Mouse (Mus musculus) lung, adult 2 months (tissue): ENCODE measurements around the gene Eif4g1. TPM values are rescaled to one million over a fixed set of nuclear protein-coding genes. Genes with fewer than 3 reads are reported as not detected.
A peak's percentile ranks its signal among the peaks of the same experiment; 100 is the strongest.

Experiments used
- DNase-seq: peaks from one replicate; pipeline ENCODE4 v3.0.0; 2022
- H3K4me1 ChIP-seq: fragments of 200-500 bp; 2 replicates; pipeline ENCODE4 v1.6.1; 2011; ENCODE audit warnings: low read length; ENCODE audit not compliant: control insufficient read depth, insufficient read depth
- H3K4me3 ChIP-seq: fragments of 200-500 bp; replicated peaks from 2 replicates; pipeline ENCODE3; 2011; ENCODE audit warnings: low read depth, mild to moderate bottlenecking, control low read depth, low read length; ENCODE audit errors: extremely low read depth
- CTCF ChIP-seq: fragments of 200-500 bp; IDR thresholded peaks from 2 replicates; pipeline ENCODE4 v1.5.1; 2011; ENCODE audit warnings: mild to moderate bottlenecking, low read length, control low read depth; ENCODE audit not compliant: insufficient read depth
- POLR2A ChIP-seq: fragments of 200-500 bp; IDR thresholded peaks from 2 replicates; pipeline ENCODE4 v1.6.1; 2011; ENCODE audit warnings: low read depth, mild to moderate bottlenecking, control low read depth, low read length, borderline replicate concordance; ENCODE audit errors: extremely low read depth
- WGBS: fragments of 180-500 bp; shearing (Covaris S2); methylation state at CpG from one replicate; pipeline ENCODE4 v1.1.7; 2018; 5-methylcytosine and 5-hydroxymethylcytosine counted together
- polyA plus RNA-seq: library from polyadenylated mRNA; depleted of rRNA; stranded (reverse); fragments of >200 nt; gene quantifications from 2 replicates; pipeline ENCODE4 v1.2.3, GENCODE M21; 2012

Eif4g1 gene
- polyA plus RNA-seq, 1 experiment, result 341 TPM

DNA sequence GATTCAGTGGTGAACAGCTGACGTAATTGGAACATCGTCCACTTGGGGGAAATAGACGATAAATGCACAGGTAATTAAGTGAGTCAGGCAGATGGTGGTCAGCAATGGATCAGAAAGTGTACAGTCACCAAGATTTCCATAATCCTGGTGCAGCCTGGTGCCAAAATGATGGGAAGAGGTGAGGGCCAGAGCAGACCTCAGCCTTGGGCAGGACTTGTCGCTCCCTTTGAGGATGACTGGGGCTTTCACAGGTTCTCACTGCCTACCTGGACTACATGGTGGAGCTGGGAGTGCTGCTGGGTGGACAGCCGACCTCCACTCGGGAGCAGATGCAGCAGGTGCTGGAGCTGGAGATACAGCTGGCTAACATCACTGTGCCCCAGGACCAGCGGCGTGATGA, 30.7 kb upstream of the Eif4g1 start:
- no peak for DNase-seq
- 66% methylated on average over 8 of the region's 8 CpGs for WGBS
- 0 out of 2 replicates have a peak, but pooled peaks cover 2% of the 10 kb centered on the region for H3K4me1 ChIP-seq
- no peak overlapping the region for H3K4me3 ChIP-seq
- no peak for TF ChIP-seq POLR2A
- no peak for TF ChIP-seq CTCF

DNA sequence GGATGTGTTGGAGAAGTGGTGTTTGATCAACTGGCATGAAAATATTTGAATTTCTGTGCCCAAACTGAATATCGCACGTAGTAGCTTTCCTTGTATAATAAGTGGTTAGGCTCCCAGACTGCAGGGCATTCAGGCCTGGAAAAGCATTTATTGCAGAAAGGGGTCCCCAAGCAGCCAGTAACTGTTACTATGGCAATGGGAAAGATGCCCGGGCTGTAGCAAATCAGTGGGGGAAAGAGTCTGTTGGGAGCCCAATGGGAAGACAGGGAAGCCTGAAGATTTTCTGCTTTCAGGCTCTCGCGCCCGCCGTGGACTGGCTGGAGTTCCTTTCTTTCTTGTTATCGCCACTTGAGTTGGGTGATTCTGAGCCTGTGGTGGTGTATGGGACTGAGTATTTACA, 29.7 kb upstream of the Eif4g1 start:
- WGBS, result 76% methylated on average over 8 of the region's 8 CpGs
- DNase-seq, result no peak
- TF ChIP-seq CTCF (no peak), POLR2A (no peak)
- no peak overlapping the region for H3K4me3 ChIP-seq
- H3K4me1 ChIP-seq, result 0 out of 2 replicates have a peak, but pooled peaks cover 2% of the 10 kb centered on the region

DNA sequence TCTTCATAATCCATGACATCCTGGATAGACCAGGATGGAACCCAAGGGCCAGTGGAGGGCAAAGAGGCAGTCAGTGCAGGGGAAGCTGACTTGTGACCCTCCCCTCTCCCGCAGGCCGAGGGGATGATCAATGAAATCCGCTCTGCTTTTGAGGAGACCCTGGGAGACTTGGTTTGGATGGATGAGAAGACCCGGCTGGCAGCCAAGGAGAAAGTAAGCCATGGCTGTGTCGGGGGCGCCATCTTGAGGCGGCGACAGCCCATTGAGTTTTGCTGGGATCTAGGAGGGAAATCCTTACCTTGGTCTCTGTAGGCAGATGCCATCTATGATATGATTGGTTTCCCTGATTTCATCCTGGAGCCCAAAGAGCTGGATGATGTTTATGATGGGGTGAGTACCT, 26.0 kb upstream of the Eif4g1 start:
- H3K4me3 ChIP-seq, result no peak overlapping the region
- TF ChIP-seq POLR2A, result no peak
- TF ChIP-seq CTCF, result peak; percentile 72
- WGBS, result 3% methylated on average over 8 of the region's 8 CpGs
- H3K4me1 ChIP-seq, result 0 out of 2 replicates have a peak, but pooled peaks cover 2% of the 10 kb centered on the region
- DNase-seq, result peak; percentile 71

DNA sequence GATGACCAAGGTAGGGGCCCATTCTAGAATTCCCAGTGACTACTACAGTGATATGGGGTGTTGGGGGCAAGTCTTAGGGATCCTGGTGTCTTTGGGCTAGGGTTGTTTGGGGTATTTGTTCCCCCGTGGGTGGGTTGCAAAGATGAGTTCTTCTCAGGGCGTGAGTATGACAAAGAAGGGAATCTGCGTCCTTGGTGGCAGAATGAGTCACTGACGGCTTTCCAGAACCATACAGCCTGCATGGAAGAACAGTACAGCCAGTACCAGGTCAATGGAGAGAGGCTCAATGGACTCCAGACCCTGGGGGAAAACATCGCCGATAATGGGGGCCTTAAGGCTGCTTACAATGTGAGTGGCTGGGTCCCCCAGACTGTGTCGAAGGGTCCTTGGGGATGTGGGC, 24.2 kb upstream of the Eif4g1 start:
- WGBS, result 75% methylated on average over 7 of the region's 7 CpGs
- H3K4me3 ChIP-seq, result no peak overlapping the region
- no peak for DNase-seq
- H3K4me1 ChIP-seq, result 0 out of 2 replicates have a peak, but pooled peaks cover 2% of the 10 kb centered on the region
- TF ChIP-seq POLR2A (no peak), CTCF (no peak)

DNA sequence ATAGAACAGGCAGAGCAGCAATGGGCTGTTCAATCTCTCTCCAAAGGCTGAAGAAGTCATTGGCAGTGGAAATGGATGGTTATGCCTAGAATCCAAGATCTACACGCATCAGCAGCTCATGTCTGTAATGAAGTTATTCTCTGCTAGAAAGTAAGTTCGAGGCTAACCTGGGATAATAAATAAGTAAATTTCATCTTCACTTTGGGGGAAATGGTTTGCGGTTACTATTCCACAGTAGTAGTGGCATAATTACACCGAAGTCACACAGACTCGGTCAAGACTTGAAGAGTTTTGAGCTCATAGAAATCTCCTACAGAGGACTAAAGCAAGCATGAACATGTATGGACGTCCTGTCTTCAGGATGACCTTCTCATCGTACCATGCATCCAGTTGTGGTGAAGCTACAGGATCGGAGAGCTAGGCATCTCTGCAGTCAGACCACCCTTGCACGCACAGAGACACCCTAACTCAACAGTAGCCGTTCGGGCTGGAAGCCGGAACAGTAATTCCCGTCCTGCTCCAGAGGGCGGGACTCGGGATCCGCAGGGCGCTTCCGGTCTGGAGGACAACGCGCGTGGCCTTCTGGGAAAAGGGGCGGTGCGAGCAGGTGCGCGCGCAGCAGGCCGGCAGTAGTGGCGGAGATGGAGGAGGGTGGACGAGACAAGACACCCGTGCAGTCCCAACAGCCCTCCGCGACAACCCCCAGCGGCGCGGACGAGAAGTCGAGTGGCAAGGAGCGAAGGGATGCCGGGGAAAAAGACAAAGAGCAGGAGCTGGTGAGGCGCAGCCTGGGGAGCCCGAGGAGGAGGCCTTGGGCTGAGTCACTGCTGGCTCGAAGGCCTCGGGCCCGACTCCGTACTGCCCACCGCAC, 16.8 kb upstream of the Eif4g1 start, which contains the start of gene Psmd2:
Psmd2 (plus strand) TSS at position 577 of the 871 bp plus-strand sequence.
- 2% methylated on average over 46 of the region's 46 CpGs for WGBS
- Histone ChIP-seq H3K4me1 (no peaks in the 10 kb centered on the region; the same call in none of the 2 replicates), H3K4me3 (peak within 1 kb of the TSS; percentile 98)
- peak; percentile 99 for DNase-seq
- TF ChIP-seq CTCF, result no peak
- peak; percentile 90 for TF ChIP-seq POLR2A

DNA sequence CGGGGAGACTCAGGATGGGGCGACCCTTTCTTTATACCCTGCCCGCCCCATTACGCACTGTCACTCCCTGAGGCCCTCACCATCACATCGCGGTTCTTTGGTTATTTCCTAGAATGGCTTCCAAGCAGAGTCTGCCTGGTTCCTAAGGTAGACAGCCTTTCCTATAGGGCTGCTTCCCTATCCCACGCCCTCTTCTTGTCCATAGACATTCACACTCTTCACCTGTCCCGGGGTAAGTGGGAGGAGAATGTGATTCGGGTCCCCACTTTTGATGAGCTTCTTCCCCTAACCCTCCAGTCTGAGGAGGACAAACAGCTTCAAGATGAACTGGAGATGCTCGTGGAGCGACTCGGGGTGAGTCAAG, 16.2 kb upstream of the Eif4g1 start:
- peak overlapping the region; percentile 98 for H3K4me3 ChIP-seq
- TF ChIP-seq POLR2A (no peak), CTCF (no peak)
- whole genome bisulfite sequencing, result 6% methylated on average over 12 of the region's 12 CpGs
- no peaks in the 10 kb centered on the region; the same call in none of the 2 replicates for H3K4me1 ChIP-seq
- no peak for DNase-seq

DNA sequence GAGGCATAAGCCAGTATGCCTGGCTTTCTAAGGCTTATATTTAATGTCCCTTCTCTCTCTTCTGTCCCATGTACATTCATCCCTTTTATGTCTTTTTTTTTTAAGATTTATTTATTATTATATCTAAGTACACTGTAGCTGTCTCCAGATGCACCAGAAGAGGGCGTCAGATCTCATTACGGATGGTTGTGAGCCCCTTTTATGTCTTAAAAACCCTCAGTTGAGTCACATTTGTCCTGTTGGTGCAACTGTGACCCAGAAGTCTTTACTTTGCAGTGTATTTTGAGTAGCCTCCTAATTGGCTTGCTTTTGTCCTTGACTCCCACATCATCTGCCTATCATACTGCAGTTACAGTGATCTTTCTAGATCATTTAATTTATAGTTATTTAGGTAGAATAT, 14.8 kb upstream of the Eif4g1 start:
- no peak for DNase-seq
- TF ChIP-seq POLR2A (no peak), CTCF (no peak)
- no peaks in the 10 kb centered on the region; the same call in none of the 2 replicates for H3K4me1 ChIP-seq
- H3K4me3 ChIP-seq, result no peak overlapping the region
- 43% methylated on average over 2 of the region's 2 CpGs for WGBS

DNA sequence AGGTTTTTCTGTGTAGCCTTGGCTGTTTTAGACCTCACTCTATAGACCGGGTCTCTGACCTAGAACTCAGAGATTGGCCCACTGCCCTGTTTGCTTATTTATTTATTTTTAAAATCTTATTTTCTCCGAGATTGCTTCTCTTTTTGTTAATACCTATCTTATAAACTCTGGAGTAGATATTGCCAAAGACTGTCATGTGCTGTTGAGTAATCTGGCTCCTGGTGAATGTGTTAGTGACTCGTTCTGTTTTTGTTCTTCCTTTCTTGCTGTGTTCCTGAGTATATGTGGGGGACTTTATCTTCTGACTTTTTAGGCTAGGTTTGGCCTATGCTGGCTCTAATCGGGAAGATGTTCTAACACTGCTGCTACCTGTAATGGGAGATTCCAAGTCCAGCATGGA, 10.5 kb upstream of the Eif4g1 start:
- Histone ChIP-seq H3K4me1 (no peaks in the 10 kb centered on the region), H3K4me3 (no peak overlapping the region)
- DNase-seq, result no peak
- 81% methylated on average over 4 of the region's 4 CpGs for WGBS
- TF ChIP-seq CTCF (no peak), POLR2A (no peak)

DNA sequence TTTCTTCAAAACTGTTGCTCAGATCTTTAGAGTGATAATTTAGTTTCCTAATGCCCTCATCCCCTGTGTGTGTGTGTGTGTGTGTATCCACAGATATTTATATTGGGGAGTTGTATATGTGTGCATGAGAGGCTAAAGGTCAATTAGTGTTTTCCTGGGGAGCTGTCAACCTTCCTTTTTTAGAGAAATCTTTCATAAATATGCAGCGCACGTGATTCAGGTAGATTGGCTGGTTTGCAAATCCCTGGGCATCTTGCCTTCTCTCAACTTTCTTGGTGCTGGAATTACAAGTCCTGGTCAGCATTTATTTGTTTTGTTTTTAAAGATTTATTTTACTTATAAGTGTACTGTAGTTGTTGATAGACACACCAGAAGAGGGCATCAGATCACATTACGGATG, 2.2 kb downstream of the Eif4g1 start:
- no peak for DNase-seq
- 81% methylated on average over 3 of the region's 3 CpGs for WGBS
- no peak overlapping the region for H3K4me3 ChIP-seq
- peaks cover 12% of the 10 kb centered on the region for H3K4me1 ChIP-seq
- TF ChIP-seq CTCF (no peak), POLR2A (no peak)

DNA sequence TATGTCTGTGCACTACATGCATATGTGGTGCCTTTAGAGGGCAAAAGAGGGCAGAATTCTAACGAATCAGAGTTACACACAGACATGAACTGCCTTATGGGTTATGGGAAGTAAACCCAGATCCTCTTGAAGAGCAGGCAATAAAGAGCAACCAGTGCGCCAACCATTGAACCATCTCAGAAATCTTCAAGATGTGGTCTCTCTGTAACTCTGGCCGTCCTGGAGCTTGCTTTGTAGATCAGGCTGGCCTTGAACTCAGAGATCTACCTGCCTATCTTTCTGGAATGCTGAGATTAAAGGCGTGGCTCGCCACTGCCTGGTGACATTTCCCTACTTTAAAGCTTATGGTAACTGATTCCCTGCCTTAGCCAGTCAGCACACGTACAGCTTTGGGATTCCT, 3.8 kb downstream of the Eif4g1 start:
- DNase-seq, result no peak
- no peak for TF ChIP-seq POLR2A
- no peak for TF ChIP-seq CTCF
- Histone ChIP-seq H3K4me3 (no peak overlapping the region), H3K4me1 (peaks cover 12% of the 10 kb centered on the region)
- 22% methylated on average over 6 of the region's 6 CpGs for WGBS
